Mouse (Mus musculus) spleen, adult 2 months (tissue): ENCODE data around the gene Cdkl1.

Experiments
- CTCF ChIP-seq: fragments of 200-500 bp; IDR thresholded peaks from 2 replicates; pipeline ENCODE4 v1.5.1; 2011; ENCODE audit warnings: mild to moderate bottlenecking, inconsistent platforms; ENCODE audit not compliant: insufficient read depth, insufficient read length, insufficient replicate concordance; ENCODE audit errors: extremely low read depth
- POLR2A ChIP-seq: fragments of 200-500 bp; IDR thresholded peaks from 2 replicates; pipeline ENCODE4 v1.6.1; 2011; ENCODE audit warnings: low read depth, low read length, inconsistent platforms

DNA sequence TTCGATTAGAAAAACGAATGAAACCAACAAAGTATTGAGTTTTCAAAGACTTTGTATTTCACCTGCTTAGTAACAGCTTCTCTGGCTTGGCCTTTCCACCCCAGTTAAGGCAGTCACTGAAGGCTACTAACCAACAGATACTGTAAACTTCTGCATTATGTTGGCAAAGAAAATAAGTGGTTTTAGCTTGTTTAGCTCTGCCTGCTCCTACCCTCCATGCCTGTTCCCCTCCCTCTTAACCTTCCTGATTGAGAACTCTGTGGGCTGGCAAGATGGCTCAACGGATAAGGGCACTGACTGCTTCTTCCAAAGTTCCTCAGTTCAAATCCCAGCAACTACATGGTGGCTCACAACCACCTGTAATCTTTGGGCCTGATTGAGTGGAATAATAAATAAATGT lies 57.1 kb downstream of the Cdkl1 start:
- no peak for TF ChIP-seq POLR2A
- TF ChIP-seq CTCF: no peak
